Mouse (Mus musculus): ENCODE measurements around the gene Nphs2. TPM values are rescaled to one million over a fixed set of nuclear protein-coding genes. Genes with fewer than 3 reads are reported as not detected.

Nphs2 gene
- total RNA-seq, 1 experiment from 2014 or later, result not detected

Other genes with a start within 250 kb of the Nphs2 start
- gene Fam163a, start 105.7 kb upstream of the Nphs2 start, total RNA-seq (2021), result 7.6 and 14.1 TPM in 2 replicates
- gene Tdrd5, start 7.1 kb upstream of the Nphs2 start, total RNA-seq (2021), result not detected in 2 replicates
- 571 and 676 TPM in 2 replicates for gene Gm2000, start 55.3 kb downstream of the Nphs2 start, total RNA-seq (2021)
- 2.9 and 5.6 TPM in 2 replicates for gene Axdnd1, start 110.4 kb downstream of the Nphs2 start, total RNA-seq (2021)
- gene Soat1, start 163.6 kb downstream of the Nphs2 start, total RNA-seq (2021), result 728 and 1,057 TPM in 2 replicates
- 36.1 and 38.0 TPM in 2 replicates for gene Gm10031, start 213.3 kb downstream of the Nphs2 start, total RNA-seq (2021)
- 22.3 and 24.1 TPM in 2 replicates for gene Abl2, start 248.1 kb downstream of the Nphs2 start, total RNA-seq (2021)